Mouse (Mus musculus): Measurements from ENCODE around the gene Neurod2. TPM values are rescaled to one million over a fixed set of nuclear protein-coding genes. Genes with fewer than 3 reads are reported as not detected.

Neurod2 gene
- total RNA-seq, 2 experiments from 2014 or later = not detected

- no peak for ATAC-seq (replicated peaks; ENCODE audit: low FRiP score, poor library complexity, severe bottlenecking)
Observed at GRCm38 (mm10) chr11:98355732-98356299, 26.4 kb upstream of the Neurod2 start.

DNA sequence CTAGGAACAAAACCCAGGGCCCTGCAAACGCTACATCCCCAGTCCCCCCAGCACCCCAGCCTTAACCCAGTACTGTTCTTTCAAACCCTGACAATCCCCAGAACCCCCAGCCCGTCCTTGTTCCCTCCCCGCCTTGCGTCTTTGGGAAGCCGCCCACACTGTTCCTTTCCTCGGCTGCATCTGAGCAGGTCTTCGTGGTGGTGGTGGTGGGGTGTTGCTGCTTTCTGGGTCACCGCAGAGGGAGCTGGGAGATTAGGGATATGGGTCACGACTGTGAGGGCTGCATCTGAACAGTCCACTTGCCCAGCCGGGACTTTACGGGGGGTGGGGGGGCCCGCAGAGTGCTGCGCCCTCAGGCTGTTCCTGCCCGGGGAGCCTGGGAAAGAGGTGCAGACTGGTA lies 25.0 kb upstream of the Neurod2 start:
- no peak for ATAC-seq (replicated peaks; ENCODE audit: low FRiP score, poor library complexity, severe bottlenecking)

GRCm38 (mm10) chr11:98353651-98354211 lies 24.3 kb upstream of the Neurod2 start:
- ATAC-seq (replicated peaks; ENCODE audit: low FRiP score, poor library complexity, severe bottlenecking) = no peak

GRCm38 (mm10) chr11:98352272-98352990 lies 23.0 kb upstream of the Neurod2 start:
- ATAC-seq (replicated peaks; ENCODE audit: low FRiP score, poor library complexity, severe bottlenecking) = no peak

GRCm38 (mm10) chr11:98349308-98349707 lies 19.9 kb upstream of the Neurod2 start:
- no peak for ATAC-seq (replicated peaks; ENCODE audit: low FRiP score, poor library complexity, severe bottlenecking)

DNA sequence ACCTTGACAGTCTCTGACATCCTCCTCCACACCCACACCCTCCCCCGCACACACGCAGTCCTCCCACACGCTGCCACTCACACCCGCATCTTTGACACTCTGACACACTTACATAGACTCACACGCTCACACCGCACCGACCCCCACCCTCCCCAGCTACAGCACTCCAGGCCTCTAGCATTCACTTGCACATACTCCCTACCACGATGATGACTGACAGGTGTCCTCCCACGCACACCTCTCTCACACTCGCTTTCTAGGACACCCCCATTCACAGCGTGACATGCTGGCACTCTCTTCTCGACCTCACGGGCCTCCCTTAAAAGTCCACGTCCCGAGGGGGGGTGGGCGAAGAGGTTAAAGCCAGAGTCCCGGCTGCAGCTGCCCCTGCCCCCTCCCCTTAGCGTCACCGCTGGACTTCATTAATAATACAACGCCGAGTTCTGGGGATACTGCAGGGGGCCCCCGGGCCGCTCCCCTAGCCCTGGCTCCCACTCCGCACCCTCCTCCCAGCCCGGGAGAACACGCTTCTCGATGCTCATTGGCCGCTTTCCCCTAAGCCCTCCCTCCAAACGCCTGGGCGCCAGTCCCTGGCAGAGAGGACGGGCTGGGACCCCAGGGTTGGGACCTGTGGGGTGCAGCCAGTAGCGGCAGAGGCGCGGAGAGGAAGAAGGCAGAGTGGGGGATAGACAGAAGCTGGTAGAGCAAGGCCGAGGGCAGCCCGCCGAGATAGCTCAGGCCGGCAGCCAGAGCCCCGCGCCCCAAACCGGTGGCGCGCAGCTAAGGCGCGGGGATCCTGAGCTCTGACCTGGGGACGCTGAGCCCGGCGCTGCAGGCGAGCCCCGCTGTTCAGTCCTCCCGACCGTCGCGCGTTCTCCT lies 18.9 kb upstream of the Neurod2 start, which contains the start of gene Ppp1r1b:
Ppp1r1b (plus strand) TSS at position 322 of the 879 bp plus-strand sequence.
- ATAC-seq (replicated peaks; ENCODE audit: low FRiP score, poor library complexity, severe bottlenecking) = no peak

DNA sequence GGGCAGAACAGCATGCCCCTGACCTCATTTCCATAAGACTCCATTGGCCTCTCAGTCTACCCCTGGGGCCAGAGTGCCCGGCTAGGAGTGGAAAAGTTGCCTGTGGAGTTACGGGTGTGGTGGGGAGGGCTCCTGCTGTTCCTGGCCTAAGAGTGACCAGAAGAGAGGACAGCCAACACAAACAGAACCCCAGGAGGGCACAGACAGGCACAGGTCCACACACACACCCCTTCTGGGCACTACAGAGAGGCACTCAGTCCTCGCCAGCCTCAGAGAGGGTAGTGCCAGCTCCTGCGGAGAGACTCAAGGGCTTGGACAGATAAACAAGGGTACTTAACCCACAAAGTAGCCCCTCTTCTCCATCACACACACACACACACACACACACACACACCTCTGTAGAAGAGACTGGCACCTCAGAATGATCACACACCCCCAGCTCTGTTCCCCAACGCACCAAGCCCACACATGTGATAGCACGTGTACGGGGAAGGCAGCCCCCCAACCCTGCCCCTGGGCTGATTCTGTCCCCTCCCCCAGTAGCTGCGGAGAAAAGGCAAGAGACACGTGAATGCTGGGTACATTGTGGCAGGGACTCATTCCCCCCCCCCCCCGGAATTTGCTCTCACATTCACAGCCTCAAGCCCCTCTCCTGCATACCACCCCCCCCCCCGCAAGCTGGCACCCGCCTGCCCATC lies 18.1 kb upstream of the Neurod2 start:
- no peak for ATAC-seq (replicated peaks; ENCODE audit: low FRiP score, poor library complexity, severe bottlenecking)

DNA sequence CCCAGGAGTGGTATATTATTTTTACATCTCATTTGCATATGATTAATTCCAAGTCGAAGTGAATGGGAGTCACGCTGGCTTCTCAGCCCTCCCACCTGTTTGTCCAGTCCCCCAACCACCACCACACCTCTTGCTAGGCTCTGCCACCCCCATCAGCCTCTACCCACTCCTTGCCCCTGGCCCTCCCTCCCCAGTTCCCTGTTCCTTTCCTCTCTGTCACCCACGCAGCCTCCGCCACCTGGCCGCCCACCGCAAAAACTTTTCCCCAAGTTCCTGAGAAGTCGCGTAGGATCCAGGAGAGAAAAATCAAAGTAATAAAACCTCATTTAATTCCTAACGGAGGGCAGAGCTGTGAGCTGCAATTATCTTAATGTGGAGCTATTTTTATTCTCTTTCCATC lies 16.7 kb upstream of the Neurod2 start:
- no peak for ATAC-seq (replicated peaks; ENCODE audit: low FRiP score, poor library complexity, severe bottlenecking)

DNA sequence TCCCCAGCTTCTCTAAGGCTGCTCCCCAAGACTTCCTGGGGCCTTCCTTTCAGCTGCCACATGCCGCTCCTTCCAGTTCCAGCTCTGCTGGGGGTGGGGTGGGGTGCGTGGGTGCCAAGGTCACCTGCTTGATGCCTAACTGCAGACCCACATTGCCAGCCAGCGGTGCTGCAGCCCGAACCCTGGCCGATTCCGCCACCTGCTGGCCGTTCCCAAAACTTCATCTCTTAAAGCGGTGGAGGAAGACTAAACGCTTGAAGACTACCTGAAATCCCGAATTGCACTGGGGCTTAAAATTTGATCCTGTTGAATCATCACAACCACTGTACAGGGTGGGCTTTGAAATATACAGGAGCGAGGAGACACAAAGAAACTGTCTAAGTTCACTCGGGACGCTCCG lies 15.8 kb upstream of the Neurod2 start:
- 0 out of 2 replicates have a peak, but pooled peaks have one; percentile 53 for ATAC-seq (replicated peaks; ENCODE audit: low FRiP score, poor library complexity, severe bottlenecking)

GRCm38 (mm10) chr11:98342000-98342945 lies 12.8 kb upstream of the Neurod2 start:
- ATAC-seq (replicated peaks; ENCODE audit: low FRiP score, poor library complexity, severe bottlenecking) = peak; percentile 75

GRCm38 (mm10) chr11:98341174-98341573 lies 11.7 kb upstream of the Neurod2 start:
- no peak for ATAC-seq (replicated peaks; ENCODE audit: low FRiP score, poor library complexity, severe bottlenecking)

GRCm38 (mm10) chr11:98340597-98340996 lies 11.1 kb upstream of the Neurod2 start:
- ATAC-seq (replicated peaks; ENCODE audit: low FRiP score, poor library complexity, severe bottlenecking) = no peak

GRCm38 (mm10) chr11:98339679-98340287 lies 10.3 kb upstream of the Neurod2 start:
- no peak for ATAC-seq (replicated peaks; ENCODE audit: low FRiP score, poor library complexity, severe bottlenecking)

DNA sequence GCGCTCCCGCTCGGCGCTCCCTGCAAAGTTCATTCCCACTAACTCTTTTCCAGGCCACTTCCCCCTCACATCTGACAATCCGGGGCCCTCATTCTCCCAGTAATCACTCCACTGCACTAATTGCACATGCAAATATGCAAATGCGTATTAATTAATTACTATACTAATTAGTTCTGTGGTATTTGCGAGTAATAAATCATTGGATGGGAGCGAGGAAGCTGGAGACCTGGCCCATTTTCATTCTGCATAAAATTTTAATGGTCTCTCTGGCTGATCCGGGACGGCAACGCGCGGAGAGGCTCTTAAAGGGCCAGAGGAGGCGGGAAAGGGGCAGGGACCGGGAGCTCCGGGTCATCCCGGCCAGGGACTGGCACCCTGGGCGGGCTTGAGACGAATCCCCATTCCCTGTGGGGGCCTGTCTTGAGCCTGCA lies 9.6 kb upstream of the Neurod2 start:
- ATAC-seq (replicated peaks; ENCODE audit: low FRiP score, poor library complexity, severe bottlenecking) = no peak

DNA sequence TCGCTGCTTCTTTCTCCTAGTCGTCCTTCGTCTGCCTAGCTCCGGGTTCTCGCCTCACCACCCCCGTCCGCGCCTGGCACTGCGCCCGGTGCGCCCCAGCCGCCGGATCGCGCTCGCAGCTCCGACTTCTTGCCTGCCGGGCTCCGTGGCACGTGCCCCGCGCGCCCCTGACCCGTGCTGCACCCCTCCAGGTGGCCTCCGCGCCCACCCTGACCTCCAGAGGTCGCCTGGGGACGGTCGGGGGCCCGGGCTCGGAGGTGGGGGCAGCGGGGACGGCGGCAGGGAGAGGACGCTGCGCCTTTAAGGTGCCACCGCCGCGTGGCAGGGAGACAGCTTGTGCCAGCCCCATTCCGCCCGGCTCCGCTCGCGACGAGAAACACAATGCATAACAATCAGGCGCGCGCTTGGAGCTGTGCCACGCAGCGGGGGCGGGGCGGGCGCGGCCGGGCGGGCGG lies 9.1 kb upstream of the Neurod2 start:
- no peak for ATAC-seq (replicated peaks; ENCODE audit: low FRiP score, poor library complexity, severe bottlenecking)

DNA sequence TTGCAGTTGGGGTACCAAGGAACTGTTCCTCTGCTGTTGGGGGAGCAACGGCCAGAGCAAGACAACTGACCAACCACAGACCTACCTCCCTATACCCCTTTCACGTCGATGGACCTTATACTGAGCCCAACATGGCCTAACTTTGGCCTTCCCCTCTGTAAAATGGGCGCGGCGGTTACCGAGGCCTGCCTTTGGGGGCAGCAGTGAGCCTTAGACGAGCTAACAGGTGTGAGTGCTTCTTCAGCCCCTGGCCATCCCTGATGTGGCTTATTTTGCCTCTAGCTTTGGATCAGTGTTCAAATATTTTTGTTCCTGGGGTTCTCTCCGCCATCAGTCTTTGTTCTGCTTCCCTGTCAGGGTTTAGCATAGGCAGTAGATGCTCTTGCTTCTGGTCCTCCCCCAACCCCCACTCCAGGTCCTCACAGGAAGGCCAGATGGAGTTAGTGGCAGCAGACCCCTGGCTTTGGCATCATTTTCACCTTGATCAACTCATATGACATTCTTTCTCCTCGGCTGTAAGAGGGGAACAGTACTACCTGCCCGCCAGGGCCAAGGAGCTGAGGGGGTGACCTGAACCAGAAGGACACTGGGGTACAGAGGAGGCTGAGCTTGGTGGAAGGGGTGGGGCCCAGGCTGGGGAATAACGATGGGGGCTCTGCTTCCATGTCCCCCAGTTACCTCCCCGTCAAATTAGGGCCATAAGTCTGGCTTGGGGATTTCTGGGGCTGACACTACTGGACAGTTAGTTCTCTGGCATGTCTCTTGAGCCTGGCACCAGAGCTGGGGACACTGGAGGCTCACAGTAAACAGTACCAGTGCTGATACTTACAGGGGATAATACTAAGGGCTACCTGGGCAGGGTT lies 7.0 kb upstream of the Neurod2 start:
- no peak for ATAC-seq (replicated peaks; ENCODE audit: low FRiP score, poor library complexity, severe bottlenecking)

DNA sequence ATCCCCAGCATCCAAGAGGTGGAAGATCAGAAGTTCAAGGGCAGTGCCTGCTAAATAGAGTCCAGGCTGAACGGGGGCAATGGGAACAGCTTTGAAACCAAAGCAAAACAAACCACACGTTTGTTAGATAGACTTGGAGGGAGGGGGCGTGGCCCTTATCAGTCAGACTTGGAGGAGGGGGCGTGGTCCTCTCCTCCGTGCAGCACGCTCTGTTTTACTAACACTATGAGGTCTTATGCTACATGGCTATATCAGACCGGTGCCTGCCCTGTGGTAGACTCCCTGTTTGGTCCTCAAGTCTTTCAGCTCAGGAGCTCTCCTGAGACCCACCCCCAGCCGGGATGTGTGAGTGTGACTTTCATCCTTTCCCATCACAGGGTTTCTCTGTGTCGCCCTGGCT lies 5.8 kb upstream of the Neurod2 start:
- no peak for ATAC-seq (replicated peaks; ENCODE audit: low FRiP score, poor library complexity, severe bottlenecking)

All from erythroid progenitor cell, adult 5-6 weeks (primary cell).